Mouse (Mus musculus) midbrain, postnatal 0 days (tissue): ENCODE measurements around the gene Methig1. TPM values are rescaled to one million over a fixed set of nuclear protein-coding genes. Genes with fewer than 3 reads are reported as not detected.
"Not testable (repeated sequence)": the region's sequence is repeated elsewhere in the genome, so short reads cannot be mapped to it uniquely, and the experiment has no call there.

Source experiments
- ATAC-seq: fragments of 200-750 bp; cut with Nextera tagmentation; 2 replicates; pipeline ENCODE4 v1.8.0; 2017; ENCODE audit warnings: moderate number of reproducible peaks, mild to moderate bottlenecking, moderate TSS enrichment, moderate library complexity; ENCODE audit not compliant: low FRiP score
- DNase-seq: peaks from one replicate; pipeline ENCODE4 v3.0.0-alpha.2; 2015; ENCODE audit warnings: low spot score
- H3K27ac ChIP-seq: fragments of 300-500 bp; sonication (generic); 2 replicates; pipeline ENCODE4 v1.5.1; 2014; ENCODE audit warnings: low read depth, mild to moderate bottlenecking, low read length, mixed read lengths
- H3K27me3 ChIP-seq: fragments of 300-500 bp; sonication (generic); 2 replicates; pipeline ENCODE4 v1.6.1; 2014; ENCODE audit warnings: low read length, control low read depth, mixed read lengths; ENCODE audit not compliant: insufficient read depth
- H3K36me3 ChIP-seq: fragments of 300-500 bp; sonication (generic); 2 replicates; pipeline ENCODE4 v1.6.1; 2014; ENCODE audit warnings: low read length, control low read depth, mixed read lengths; ENCODE audit not compliant: insufficient read depth
- H3K4me1 ChIP-seq: fragments of 300-500 bp; sonication (generic); 2 replicates; pipeline ENCODE4 v1.6.1; 2014; ENCODE audit warnings: mild to moderate bottlenecking, control low read depth, antibody characterized with exemption, low read length, mixed read lengths; ENCODE audit not compliant: insufficient read depth
- H3K4me2 ChIP-seq: fragments of 300-500 bp; sonication (generic); 2 replicates; pipeline ENCODE4 v1.6.1; 2014; ENCODE audit warnings: low read depth, mild to moderate bottlenecking, low read length, mixed read lengths; ENCODE audit not compliant: poor library complexity, severe bottlenecking
- H3K4me3 ChIP-seq: fragments of 300-500 bp; sonication (generic); 2 replicates; pipeline ENCODE4 v1.5.1; 2014; ENCODE audit warnings: low read depth, mild to moderate bottlenecking, low read length, moderate library complexity
- H3K9ac ChIP-seq: fragments of 300-500 bp; sonication (generic); replicated peaks from 2 replicates; pipeline ENCODE4 v1.6.1; 2014; ENCODE audit warnings: mild to moderate bottlenecking, low read length, moderate library complexity, mixed read lengths; ENCODE audit not compliant: poor library complexity, severe bottlenecking
- H3K9me3 ChIP-seq: fragments of 300-500 bp; sonication (generic); 2 replicates; pipeline ENCODE4 v1.6.1; 2016; ENCODE audit warnings: low read length, control low read depth
- CTCF ChIP-seq: IDR thresholded peaks from 2 replicates; pipeline ENCODE4 v1.5.1; 2016; ENCODE audit warnings: antibody characterized with exemption, mild to moderate bottlenecking
- WGBS: fragments of 180-500 bp; shearing (Covaris S2); extraction: QIAGEN DNeasy Blood & Tissue Kit; methylation state at CpG from one replicate; pipeline ENCODE4 v1.1.7; 2014; 5-methylcytosine and 5-hydroxymethylcytosine counted together
- polyA plus RNA-seq: library from polyadenylated mRNA; unstranded; fragments of >200 nt; fragmentation: Nextera tagmentation; extraction: Ambion mirVana; gene quantifications from 2 replicates; pipeline ENCODE4 v1.2.1, GENCODE M21; 2015
- total RNA-seq: library from RNA; depleted of rRNA; stranded (reverse); fragments of >200 nt; gene quantifications from 2 replicates; pipeline ENCODE4 v1.2.3, GENCODE M21; 2014

Gene Methig1
- total and polyA plus RNA-seq, 2 experiments from 2014 or later: not detected

GRCm38 (mm10) chr15:100334629-100335028 lies 18.3 kb upstream of the Methig1 start, which contains the start of gene Mettl7a3:
Gene Mettl7a3 (plus strand): TSS chr15:100334929.
- Histone ChIP-seq H3K9me3 (no peaks in the 10 kb centered on the region), H3K4me2 (no peak within 1 kb of the TSS), H3K4me3 (no peak within 1 kb of the TSS), H3K9ac (no peak within 1 kb of the TSS), H3K27ac (no peak within 1 kb of the TSS), H3K4me1 (no peaks in the 10 kb centered on the region), H3K27me3 (no peaks in the 10 kb centered on the region), H3K36me3 (no peaks in the 10 kb centered on the region)
- no peak for ATAC-seq
- DNase-seq: no peak
- TF ChIP-seq CTCF: no peak
- 80% methylated on average over 10 of the region's 10 CpGs for WGBS

DNA sequence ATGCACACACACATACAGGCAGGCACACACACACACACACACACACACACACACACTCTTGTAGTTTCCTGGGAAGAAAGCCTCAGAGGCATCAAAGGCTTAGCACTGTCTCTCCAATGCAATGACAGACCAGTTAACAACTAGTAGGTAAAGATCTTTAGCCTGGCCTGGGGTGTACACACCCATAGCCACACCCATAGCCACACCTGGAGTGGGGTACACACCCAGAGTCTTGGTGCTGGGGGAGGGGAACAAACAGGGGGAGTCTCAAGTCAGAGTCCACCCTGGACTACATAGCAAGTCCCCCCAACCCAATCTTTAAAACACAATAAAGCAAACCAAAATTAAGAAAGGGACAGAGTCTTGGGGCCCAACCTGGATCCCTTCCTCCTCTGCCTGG lies 15.6 kb upstream of the Methig1 start:
- not testable (repeated sequence) for DNase-seq, H3K4me1 ChIP-seq, H3K27ac ChIP-seq, H3K4me2 ChIP-seq, H3K4me3 ChIP-seq, H3K27me3 ChIP-seq, H3K9ac ChIP-seq, H3K9me3 ChIP-seq, H3K36me3 ChIP-seq, ATAC-seq

DNA sequence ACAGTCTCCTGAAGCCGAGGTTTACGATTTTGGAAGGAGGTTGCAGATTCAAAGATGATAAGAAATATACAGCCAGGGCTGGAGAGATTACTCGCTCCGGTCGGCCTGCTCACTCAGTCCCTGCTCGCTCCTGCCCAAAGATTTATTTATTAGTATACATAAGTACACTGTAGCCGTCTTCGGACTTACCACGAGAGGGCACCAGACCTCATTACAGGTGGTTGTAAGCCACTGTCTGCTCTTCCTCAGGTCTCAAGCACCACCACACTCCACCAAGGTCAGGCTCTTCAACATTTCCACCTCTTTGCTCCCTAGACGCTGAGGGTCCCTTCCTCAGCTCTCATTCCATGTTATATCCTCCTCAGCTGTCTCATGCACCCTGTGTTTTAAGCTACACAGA lies 15.1 kb upstream of the Methig1 start:
- WGBS: 44% methylated on average over 10 of the region's 10 CpGs
- H3K4me1 ChIP-seq, H3K4me3 ChIP-seq, H3K9me3 ChIP-seq, H3K27me3 ChIP-seq, H3K4me2 ChIP-seq, H3K36me3 ChIP-seq, H3K9ac ChIP-seq, H3K27ac ChIP-seq, ATAC-seq: not testable (repeated sequence)
- peak; percentile 28 for DNase-seq
- peak; percentile 57 for TF ChIP-seq CTCF

DNA sequence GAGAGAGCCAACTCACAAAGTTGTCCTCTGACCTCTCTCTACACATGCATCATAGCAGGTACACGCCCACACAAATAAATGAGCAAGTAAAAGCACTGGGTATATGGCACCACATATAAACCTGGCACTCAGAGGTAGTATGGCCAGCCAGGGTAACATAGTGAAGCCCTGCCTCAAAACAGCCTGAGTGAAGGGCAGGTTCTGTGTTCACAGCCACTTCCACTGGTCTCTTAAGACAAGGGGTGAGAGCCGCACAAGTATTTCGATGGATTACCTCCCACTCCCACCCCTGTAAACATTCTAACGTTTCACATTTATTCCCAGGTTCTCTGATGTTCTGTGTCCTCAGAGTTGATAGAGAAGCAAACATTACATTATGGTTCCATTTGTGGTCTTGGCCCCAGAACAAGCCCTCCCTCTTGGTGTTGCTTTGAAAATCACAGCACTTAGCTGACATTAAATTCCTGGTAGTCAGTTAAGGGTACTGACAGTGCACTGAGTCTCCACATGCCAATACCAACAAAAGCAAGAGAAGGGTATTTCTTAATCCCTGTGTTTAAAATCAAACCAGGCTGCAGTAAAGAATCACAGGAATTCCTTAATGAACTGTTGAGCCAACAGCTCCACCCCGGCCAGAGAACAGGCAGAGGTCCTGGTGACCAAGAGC lies 11.5 kb upstream of the Methig1 start:
- not testable (repeated sequence) for H3K4me1 ChIP-seq, H3K4me2 ChIP-seq, DNase-seq, H3K4me3 ChIP-seq, ATAC-seq, H3K9me3 ChIP-seq, H3K27ac ChIP-seq, H3K9ac ChIP-seq, H3K27me3 ChIP-seq, H3K36me3 ChIP-seq
- 72% methylated on average over 4 of the region's 5 CpGs for WGBS

GRCm38 (mm10) chr15:100345484-100345883 lies 7.5 kb upstream of the Methig1 start:
- no peak overlapping the region for H3K4me3 ChIP-seq
- no peaks in the 10 kb centered on the region for H3K4me1 ChIP-seq
- H3K27ac ChIP-seq: no peak overlapping the region
- H3K9ac ChIP-seq: no peak overlapping the region
- no peak overlapping the region for H3K4me2 ChIP-seq
- H3K27me3 ChIP-seq: no peaks in the 10 kb centered on the region
- ATAC-seq (no peak), DNase-seq (no peak)
- no peaks in the 10 kb centered on the region for H3K36me3 ChIP-seq
- TF ChIP-seq CTCF: no peak
- H3K9me3 ChIP-seq: no peaks in the 10 kb centered on the region

DNA sequence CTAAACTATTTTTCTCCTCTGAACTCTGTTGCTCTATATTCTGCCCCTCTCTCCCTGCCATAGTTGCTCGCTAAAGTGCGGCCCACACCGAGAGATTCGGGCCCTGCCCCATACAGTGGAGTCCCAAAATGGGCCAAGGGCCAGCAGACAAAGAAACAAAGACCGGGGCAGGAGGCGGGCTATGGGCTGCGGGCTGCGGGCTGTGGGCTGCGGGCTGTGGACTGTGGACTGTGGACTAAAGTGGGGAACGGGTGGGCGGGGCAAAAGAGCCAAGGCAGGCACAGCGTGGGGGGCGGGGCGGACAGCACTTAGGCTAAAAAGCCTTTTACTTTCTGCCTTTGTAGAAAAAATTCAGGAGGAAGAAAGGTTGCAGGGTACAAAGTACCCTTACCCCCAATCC lies 6.2 kb upstream of the Methig1 start:
- no peaks in the 10 kb centered on the region for H3K9me3 ChIP-seq
- H3K4me3 ChIP-seq: no peak overlapping the region
- no peak for TF ChIP-seq CTCF
- no peak for ATAC-seq
- no peak overlapping the region for H3K27ac ChIP-seq
- DNase-seq: no peak
- H3K9ac ChIP-seq: no peak overlapping the region
- H3K27me3 ChIP-seq: no peaks in the 10 kb centered on the region
- 71% methylated on average over 14 of the region's 14 CpGs for WGBS
- H3K4me2 ChIP-seq: no peak overlapping the region
- H3K36me3 ChIP-seq: no peaks in the 10 kb centered on the region
- no peaks in the 10 kb centered on the region for H3K4me1 ChIP-seq
